Mouse (Mus musculus): ENCODE data around the gene Plb1.

DNA sequence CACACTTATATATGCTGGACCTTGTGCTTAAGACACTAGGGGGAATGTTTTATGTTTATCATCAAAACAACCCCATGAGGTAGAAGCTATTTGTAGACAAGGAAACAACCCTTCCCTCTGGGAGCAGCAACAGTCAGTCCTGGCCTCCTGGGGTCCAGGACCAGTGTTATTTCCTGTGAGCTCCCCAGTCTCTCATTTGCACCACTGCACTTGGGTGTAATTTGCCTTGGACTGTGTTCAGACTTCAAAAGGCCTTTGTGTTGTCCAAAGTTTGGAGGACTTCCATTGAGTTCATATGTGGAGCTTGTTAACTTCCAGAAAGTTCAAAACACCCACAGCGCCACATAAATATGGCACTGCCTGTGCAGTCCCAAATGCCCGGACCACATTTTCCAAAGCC is 180.6 kb downstream of the Plb1 start:
- TF ChIP-seq CTCF (IDR thresholded peaks at IDR 0.05; ENCODE audit: control insufficient read depth, insufficient read depth, insufficient read length) (no peak), MAX (IDR thresholded peaks at IDR 0.05) (no peak)

Measured in C2C12 (cell line).